Mouse (Mus musculus) gastrocnemius, postnatal 25 days (tissue): ENCODE results near the gene Olfr974. TPM values are rescaled to one million over a fixed set of nuclear protein-coding genes. Genes with fewer than 3 reads are reported as not detected.
"Not testable (repeated sequence)": the region's sequence is repeated elsewhere in the genome, so short reads cannot be mapped to it uniquely, and the experiment has no call there.

Experiments used
- DNase-seq: peaks from one replicate; pipeline ENCODE4 v3.0.0; 2022
- long read RNA-seq, 2 experiments: library from polyadenylated mRNA; stranded (forward); transcript quantifications; one replicate each; pipeline ENCODE4 v2.0.0; 2021
- total RNA-seq, 2 experiments: library from RNA; stranded (reverse); gene quantifications; 1 replicate in 1 of 2; 2 replicates in 1 of 2; pipeline ENCODE4 v1.2.3; 2021

Gene Olfr974
- total RNA-seq: not detected
- long read RNA-seq, experiment 1: 0 reads
- long read RNA-seq, experiment 2: 0 reads

DNA sequence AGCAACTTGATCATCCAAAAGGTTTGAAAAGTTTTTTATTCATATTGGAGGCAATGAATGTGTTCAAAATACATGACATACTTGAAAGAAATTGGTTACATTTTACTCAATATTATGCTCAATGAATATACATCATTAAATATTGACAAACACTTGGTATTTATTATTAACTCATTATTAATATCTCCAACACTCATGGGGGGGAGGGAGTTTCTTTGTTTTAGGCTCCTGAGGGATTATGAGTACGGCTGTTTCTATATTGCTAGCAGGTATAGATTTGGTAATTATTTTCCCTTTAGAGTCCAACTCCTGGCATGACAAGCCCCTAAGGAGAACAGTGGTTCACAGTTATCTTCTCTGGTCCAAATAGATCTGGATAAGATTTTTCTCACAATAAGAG lies at the start of gene Olfr974:
Gene Olfr974, plus strand, starts transcription at position 301 of the 400 bp plus-strand sequence.
- no peak for DNase-seq

DNA sequence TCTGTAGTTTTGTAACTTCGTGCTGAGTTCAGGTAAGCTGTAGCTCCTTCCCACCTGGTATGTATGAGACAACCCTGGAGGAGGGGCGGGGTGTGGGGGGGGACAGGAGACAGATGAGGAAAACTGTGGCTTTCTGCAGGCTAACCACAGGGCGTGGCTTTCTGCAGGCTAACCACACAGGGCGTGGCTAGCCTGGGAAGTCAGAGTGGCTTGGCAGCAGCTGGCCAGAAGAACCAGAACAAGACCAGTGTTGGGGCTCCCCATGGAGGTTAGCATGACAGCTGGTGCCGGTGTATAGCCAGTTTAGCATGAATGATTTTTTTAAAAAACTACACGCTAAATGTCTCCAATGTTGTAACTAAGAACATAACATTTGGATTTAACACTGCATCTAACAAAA lies 32.2 kb upstream of the Olfr974 start:
- DNase-seq: no peak

DNA sequence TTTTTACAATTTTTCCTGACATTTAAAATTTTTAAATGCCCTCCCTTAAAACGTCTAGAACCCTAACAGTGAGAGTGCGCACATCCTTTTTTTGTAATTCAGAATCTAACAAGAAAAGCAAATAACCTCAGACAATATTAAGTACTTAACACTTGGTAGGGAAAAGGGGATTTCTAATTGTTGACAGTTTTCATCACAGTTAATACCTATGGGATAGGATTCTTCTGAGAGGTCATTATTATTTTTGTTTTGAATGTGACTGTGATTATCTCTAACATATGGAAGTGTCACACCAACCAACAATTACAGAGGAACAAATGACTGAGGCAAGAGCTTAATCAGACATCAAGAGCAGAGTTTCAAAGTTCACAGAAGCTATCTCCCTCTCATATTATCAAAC lies 30.3 kb upstream of the Olfr974 start, which contains the start of gene Olfr229:
Gene Olfr229, plus strand, starts transcription at position 301 of the 400 bp plus-strand sequence.
- DNase-seq: no peak

DNA sequence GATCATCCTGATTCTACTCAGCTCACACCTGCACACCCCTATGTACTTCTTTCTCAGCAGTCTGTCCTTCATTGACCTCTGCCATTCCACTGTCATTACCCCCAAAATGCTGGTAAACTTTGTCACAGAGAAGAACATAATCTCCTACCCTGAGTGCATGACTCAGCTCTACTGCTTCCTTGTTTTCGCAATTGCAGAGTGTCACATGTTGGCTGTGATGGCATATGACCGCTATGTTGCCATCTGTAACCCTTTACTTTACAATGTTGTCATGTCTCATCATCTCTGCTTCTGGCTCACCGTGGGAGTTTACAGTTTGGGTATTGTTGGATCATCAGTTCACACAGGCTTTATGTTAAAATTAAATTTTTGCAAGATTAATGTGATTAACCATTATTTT lies 27.4 kb upstream of the Olfr974 start:
- DNase-seq: no peak

DNA sequence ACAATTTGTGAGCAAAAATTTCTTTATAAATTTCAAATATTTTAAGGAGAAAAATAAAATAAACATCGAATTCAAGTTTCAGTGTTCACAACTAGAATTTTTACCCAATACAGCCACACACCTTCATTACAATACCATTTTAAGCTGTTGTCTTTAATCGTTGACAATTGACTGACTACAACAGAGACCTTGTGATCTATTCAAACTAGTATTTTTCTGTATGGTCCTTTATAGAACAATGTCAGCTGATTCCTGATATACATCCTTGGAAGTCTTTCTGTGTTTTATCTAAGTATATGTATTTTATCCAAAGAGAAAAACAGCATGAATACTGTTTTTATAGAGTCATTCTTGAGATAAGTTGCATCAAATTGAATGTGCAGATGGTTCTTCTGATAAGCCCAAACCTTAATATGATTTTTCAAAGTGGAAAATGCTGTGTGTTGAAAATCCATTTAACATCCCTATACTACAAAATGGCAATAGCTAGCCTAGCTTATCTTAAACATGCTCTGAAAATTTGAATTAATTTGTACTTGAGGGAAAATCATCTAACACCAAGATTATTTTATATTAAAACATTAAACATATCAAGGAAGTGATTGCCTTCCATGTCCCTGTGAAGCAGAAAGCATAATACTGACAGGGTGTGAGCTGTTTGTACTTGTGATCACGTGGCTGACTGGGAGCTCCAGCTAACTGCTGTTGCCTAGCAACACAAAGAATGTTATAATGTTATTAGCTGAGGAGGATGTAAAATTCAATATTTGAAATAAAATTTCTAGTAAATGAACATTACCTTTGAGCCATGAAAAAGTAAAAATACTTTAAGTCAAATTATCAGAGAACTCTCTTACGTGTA lies 9.1 kb upstream of the Olfr974 start:
- not testable (repeated sequence) for DNase-seq

DNA sequence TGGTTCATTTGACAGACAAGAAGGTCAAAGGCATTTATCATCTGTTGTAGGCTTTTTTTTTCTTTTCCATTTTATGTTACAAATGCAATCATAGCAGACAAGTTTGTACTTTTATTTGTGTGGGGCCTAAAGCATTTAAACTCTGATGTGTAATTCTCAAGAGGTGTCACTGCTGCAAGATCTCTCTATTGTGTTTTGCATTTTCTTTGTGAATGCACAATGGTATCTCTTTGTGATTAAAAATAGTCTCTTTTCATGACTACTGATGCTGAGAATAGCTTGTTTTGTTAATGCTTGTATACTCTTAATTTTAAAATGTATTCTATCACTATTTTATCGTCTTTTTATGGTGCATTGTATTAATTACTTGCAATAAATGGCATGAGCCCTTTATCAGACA lies 8.5 kb upstream of the Olfr974 start:
- DNase-seq: not testable (repeated sequence)

DNA sequence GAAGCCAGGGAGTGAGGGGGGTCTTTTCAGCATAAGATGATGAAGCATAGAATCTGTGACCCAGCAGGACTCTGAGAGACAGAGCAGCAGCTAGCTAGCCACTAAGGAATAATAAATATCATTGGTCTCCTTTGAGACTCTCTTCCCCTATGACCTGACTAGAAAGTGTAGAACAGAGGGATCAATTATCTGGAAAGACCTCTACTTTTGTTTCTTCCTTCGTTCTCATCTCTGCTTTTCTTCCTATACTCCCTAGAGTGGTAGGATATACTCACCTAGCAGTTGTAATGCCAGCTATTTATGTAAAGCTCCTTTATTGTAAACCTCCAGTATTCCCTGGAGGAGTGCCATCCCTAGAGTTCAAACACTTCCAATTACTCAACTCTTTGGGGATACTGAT lies 14.6 kb downstream of the Olfr974 start, which contains the start of gene Olfr975:
Gene Olfr975, minus strand, starts transcription at position 101 of the 400 bp plus-strand sequence.
- DNase-seq: no peak

DNA sequence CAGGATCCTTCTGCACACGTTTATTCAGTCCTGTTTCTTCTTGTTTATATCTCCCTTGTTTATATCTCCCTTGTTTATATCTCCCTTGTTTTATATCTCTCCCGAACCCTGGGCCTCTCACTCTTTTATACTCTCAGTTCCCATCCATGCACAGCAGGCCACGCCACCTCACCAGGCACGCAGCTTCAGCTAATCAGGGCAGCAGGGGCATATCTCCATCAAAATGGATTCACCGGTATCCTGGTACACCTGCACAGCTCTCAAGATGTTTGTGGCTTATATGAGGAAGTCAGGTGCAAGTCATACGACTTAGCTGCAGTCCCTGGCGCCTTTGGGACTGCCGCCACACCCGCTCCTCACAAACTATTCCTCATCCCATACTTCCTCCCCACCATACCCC lies 23.7 kb downstream of the Olfr974 start, which contains the start of gene Olfr976:
Gene Olfr976, minus strand, starts transcription at position 101 of the 400 bp plus-strand sequence.
- DNase-seq: not testable (repeated sequence)

DNA sequence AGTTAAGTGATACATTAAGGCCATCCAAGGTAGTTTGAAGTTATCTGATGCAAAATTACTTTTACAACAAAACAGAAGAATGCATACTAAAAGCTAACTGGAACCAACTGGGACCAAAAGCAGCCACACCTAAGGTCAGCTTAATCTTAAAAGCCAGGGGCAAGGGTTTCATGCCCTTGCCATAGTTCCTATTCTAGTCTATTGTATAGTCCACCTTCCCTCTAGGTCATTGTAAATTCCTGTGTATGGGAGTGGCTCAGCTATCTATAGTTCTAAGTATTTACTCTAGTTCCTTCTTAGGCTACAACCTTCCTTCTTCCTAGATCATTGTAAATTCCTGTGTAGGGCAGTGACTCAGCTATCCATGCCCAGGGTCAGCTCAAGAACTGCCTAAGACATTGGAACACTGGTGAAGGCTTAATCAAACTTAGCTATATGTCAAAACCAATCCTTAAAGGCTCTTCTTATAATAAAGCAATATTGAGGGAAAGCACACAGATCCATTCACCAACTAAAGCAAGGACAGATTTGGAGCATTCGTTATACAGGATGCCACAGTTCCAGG lies 39.4 kb downstream of the Olfr974 start:
- not testable (repeated sequence) for DNase-seq

DNA sequence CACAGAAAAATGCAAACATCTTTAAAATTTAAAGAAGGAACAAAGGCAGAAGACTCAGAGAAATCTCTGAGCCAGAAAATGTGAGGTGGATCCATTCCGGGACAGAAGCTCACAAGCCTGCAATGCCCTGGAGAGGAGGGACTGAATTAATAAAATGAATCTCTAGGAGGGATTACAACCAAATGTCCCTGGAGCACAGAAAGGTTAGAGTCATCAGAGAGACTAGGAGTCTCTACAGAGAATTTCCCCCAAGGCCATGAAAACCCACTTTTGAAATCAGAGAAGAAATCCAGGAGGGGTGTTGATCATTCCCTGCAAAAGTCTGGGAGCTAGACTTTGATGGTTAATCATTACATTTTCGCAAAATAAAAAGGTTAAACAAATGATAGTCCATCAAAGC lies 54.5 kb downstream of the Olfr974 start, which contains the start of gene Olfr978:
Gene Olfr978, plus strand, starts transcription at position 301 of the 400 bp plus-strand sequence.
- DNase-seq: no peak

Other genes starting within 250 kb of the Olfr974 start
- gene Olfr149, start 230.4 kb upstream of the Olfr974 start, total RNA-seq: not detected
- not detected for gene Olfr965, start 226.1 kb upstream of the Olfr974 start, total RNA-seq
- not detected for gene Olfr150, start 206.5 kb upstream of the Olfr974 start, total RNA-seq
- gene Olfr967, start 191.3 kb upstream of the Olfr974 start, total RNA-seq: not detected
- gene Olfr968, start 154.2 kb upstream of the Olfr974 start, total RNA-seq: not detected
- not detected for gene Olfr969, start 146.6 kb upstream of the Olfr974 start, total RNA-seq
- gene Olfr970, start 128.6 kb upstream of the Olfr974 start, total RNA-seq: not detected
- not detected for gene Olfr971, start 100.6 kb upstream of the Olfr974 start, total RNA-seq
- gene Olfr972, start 71.1 kb upstream of the Olfr974 start, total RNA-seq: not detected
- gene Olfr229, start 30.2 kb upstream of the Olfr974 start, total RNA-seq: not detected
- gene Olfr975, start 14.5 kb downstream of the Olfr974 start, total RNA-seq: not detected
- not detected for gene Olfr976, start 23.6 kb downstream of the Olfr974 start, total RNA-seq
- gene Olfr978, start 54.6 kb downstream of the Olfr974 start, total RNA-seq: not detected
- gene Olfr979, start 66.0 kb downstream of the Olfr974 start, total RNA-seq: not detected
- not detected for gene Olfr980, start 72.1 kb downstream of the Olfr974 start, total RNA-seq
- not detected for gene Olfr981, start 84.0 kb downstream of the Olfr974 start, total RNA-seq
- gene Olfr982, start 136.3 kb downstream of the Olfr974 start, total RNA-seq: not detected
- gene Olfr983, start 156.1 kb downstream of the Olfr974 start, total RNA-seq: not detected
- gene Olfr984, start 176.7 kb downstream of the Olfr974 start, total RNA-seq: not detected
- gene Olfr985, start 192.7 kb downstream of the Olfr974 start, total RNA-seq: not detected
- gene Tmem225, start 210.6 kb downstream of the Olfr974 start, total RNA-seq: not detected
- gene Olfr986, start 243.4 kb downstream of the Olfr974 start, total RNA-seq: not detected